Mouse (Mus musculus): ENCODE data around the gene Numbl.

GRCm38 (mm10) chr7:27232781-27233281 lies 25.4 kb upstream of the Numbl start, which contains the start of gene Coq8b:
- TF ChIP-seq POLR2A (IDR thresholded peaks at IDR 0.05; ENCODE audit: borderline replicate concordance, insufficient read depth, low read length) (peak; percentile 29; the same call in 1 of the 2 replicates), CTCF (IDR thresholded peaks at IDR 0.05; ENCODE audit: borderline replicate concordance, insufficient read depth, low read depth, low read length) (no peak)

Measured in cerebellum, adult 2 months (tissue).